Mouse (Mus musculus) embryo, embryonic 11 days (tissue): ENCODE results near the gene Gm21981.

Experiments used
- DNase-seq: peaks from one replicate; pipeline ENCODE4 v3.0.0-alpha.2; 2015

The Gm21981 gene

DNA sequence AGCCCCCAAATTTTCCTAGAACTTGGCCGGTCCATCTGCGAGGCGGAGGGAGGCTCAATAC lies at the start of gene Gm21981:
Gm21981 (minus strand) TSS at position 14 of the 61 bp plus-strand sequence.
- DNase-seq: no peak

DNA sequence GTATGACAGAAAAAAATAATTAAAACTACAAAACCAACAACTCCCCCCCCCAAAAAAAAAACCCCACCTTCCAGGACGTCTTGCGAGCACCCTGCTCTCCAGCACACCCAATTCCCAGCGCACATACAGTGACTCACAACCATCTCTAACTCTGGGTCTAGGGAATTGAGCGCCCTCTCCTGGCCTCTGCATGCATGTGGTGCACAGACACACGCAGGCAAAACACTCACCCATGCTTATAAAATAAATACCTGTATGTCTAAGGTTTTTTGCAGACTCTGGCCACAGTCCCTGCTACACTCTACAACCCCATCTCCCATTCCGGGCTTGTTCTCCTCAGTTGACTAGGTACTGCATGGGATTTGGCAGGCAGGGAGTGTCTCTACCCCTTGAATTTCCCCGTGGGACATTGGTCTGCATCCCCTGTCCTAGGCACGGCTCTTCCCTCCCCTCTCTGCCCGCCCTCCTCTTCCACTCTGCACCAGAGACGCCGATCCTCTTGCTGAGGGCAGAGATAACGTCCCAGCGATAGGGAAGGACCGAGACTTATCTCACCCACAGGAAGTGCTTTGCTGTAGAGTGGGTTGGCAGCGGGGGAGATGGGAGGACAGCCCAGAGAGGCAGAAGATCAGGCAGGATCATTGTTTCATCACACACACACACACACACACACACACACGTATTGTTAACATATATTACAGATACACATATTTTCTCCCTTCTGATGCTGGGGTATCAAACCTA lies 48.9 kb upstream of the Gm21981 start:
- DNase-seq: peak; percentile 20

DNA sequence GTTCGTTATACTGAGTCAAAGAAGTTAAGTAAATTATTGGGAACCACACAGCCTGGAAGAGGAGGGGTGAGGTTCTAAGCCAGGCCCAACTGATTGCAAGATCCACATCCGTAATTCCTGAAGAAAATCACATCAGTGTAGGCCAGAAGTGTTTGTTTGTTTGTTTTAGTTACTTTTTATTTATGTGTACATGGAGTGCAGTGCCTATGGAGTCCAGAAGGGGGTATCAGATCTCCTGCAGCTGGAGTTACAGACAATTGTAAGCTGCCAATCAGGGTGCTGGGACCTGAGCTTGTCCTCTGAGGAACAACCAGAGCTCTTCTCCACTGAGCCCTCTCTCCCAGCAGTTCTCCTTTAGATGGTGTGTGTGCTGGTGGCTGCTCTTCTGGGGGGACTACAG lies 45.9 kb upstream of the Gm21981 start:
- no peak for DNase-seq

DNA sequence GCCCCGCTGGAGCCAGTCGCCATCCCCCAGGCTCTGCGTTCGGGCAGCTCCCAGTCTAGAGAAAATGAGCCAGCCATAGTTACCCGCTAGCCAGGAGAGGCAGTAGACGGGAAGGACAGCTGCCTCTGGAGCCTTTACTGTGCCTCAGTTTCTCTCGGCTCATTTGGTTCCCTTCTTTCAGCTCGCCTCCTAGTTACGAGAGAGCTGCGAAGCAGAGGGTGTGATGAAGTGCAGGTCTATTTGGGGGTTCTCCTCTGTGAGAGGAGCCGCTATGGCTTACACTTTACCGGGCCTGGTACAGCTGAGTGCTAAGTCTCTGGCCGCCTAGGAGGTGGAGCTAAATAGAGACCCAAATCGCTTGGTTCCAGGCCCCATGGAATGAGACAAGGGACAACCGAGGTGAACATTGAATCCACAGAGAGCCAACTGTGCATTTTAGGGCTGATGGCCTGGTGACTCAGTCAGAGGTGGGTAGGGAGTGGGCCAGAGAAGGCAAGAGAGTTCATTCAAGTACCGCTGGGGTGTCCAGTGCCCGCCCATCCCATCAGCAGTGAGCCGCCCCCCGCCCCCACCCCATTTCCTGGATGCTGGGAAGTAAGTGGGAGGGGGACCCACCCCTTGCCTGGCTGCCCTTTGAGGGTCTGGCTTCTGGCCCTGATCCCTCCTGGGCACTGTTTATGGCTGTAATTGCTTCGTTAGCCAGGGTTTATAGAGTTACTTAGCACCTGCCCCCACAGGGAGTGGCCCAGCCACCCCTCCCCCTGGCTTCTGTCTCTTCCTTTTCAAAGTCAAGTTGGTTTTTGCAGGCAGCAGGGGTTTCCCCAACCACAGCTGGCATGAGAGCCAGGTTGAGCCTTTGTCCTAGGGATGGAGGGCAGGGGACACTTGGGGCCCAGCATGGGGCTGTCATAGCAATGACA lies 44.9 kb upstream of the Gm21981 start:
- peak; percentile 33 for DNase-seq

DNA sequence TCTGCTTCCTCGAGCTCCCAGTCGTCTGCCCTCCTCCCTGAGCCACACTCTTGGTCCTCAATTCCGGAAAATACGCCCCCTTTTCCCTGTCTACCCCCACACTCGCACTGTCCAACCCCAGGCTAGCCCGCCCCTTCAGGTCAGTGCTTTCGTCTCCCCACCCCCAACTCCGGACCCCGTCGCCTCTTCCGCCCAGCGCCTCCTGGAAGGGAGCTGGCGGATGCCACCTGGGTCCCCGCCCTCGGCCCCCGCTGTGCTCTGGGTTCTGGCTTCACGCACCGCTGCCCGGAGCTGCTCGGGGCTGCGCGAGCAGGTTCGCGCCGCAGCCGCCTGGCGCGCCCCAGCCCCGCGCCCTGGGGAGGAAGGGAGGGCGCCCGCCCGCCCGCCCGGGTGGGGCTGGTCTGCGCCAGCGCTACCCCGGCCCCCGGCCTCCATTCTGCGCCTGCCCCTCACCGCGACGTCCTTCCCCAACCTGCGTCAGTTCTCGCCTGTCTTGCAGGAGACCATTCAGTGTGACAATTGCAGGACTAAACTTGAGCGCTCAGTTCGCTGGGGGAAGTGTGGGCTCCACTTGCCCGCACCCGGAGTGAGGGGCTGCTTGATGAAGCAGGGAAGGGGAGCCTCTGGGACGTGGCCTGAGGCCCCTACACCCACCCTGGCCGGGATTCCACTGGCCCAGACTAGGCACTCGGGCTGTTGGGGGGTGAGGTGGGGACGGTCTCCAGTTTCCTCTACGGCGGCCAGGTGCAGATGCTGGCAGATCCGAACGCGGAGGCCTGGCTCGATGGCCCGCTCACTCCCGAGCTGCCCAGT lies 44.0 kb upstream of the Gm21981 start:
- DNase-seq: peak; percentile 59

DNA sequence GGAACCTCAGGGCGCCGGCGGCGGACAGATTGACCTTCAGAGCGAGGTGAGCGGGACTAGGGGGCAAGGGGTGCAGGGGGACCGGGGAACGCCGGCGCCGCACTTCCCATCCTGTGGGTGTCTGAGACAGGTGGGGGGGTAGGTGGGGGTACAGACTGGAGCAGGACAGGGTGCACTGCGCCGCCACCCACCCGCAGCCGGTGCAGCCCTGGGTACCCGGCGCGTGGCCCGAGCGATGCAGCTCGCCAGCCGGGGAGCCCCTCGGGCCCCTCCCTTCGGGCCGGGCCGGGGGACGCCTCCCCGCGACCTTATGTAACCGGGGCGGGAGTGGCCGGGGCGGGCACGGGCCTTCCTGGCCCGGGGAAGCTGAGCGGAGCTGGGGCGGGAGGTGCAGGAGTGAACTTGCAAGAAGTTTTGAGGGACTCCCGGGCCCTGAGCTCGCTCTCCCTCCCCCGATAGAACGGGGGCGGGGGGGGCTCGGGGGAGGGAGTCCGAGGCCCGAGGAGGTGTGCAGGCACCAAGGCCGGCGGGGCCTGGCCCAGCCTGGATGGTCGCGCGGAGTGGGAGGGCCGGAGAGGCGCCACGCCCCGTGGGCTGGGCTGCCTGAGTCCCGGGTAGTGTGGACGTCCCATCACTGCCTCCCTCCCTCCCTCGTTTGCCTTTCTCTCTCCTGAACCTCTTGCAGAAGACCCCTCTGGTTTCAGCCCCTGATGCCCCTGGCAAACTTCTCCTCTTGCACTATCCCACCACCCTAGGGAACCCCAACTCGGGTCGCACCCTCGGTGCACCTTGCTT lies 43.2 kb upstream of the Gm21981 start:
- peak; percentile 83 for DNase-seq

DNA sequence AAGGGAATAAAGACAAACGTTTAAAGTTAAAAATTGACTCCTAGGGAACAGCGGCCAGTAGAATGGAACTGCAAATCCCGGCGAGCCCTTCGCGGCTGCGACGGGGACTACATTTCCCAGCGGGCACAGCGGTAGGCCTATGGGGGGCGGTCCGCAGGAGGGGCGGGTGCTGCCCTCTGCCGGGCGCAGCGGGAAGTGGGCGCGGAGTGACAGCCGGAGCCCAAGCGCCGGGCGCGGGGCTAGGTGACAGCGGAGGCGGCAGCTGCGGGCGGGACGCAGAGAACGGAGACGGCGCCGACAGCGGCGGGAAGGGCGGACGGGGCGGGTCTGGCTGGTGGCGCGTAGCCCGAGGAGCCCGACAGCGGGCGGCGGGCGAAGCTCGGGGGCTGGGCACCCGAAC lies 42.6 kb upstream of the Gm21981 start, which contains the start of gene Tfeb:
Tfeb (plus strand) TSS at position 175 of the 400 bp plus-strand sequence.
- peak; percentile 96 for DNase-seq

DNA sequence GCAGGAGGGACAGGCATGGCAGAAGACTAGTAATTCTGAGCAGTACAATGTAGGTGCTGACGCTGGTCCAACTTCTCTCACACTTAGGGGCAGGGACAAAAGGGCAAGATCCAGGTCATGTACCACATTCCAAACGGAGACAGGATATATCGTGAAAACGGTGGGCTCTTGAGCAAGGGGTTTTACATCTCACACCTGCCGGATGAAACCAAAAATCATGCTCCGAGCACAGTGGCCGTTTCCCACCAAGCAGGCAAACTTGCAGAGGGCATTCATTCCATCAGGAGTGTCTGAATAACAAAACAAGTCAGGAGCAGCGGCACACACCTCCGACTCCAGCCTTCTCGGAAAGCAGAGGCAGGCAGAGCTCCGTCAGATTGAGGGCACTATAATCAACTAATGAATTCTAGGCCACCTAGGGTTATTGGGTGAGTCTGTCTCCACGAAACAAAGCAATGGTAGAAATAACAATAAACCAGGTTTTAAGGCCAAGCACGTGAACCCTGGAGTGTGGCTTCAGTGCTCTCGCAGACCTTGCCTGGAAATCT lies 41.4 kb upstream of the Gm21981 start:
- DNase-seq: no peak

DNA sequence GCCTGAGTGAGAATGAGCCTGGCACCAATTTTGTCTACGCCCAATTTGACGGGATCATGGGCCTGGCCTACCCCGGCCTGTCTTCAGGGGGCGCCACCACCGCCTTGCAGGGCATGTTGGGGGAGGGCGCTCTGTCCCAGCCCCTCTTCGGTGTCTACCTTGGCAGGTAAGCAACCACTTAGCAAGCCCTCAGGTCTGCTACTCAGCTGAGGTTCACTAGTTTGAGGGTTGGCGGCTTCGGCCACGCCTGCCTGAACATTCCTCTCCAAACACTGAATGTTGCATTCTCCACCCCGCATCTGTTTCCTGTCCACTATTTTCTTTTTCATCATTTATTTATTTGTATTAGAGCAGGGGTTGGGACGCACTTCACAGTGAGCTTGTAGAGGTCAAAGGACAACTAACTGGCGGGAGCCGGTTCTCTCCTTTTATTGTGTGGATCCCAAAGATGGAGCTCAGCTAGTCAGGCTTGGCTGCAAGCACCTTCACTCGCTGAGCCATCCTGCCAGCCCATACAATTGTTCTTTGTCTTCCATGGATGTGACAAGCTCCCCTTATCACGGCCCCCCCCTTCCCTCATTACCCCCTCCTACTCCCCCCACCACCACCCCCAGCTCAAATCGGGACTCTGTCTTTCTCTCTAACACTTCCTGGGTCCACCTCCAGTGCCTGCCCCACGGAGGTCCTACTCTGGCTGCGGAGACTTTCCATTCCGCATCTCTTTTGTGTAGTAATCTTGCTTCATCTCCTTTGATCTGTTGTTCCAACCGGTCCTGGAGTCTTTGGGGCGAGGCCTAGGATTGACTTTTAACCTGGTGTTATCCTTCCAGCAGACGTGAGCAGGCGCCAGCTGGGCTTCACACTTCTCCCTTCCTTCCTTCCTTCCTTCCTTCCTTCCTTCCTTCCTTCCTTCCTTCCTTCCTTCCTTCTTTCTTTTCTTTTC lies 36.6 kb upstream of the Gm21981 start:
- DNase-seq: no peak

DNA sequence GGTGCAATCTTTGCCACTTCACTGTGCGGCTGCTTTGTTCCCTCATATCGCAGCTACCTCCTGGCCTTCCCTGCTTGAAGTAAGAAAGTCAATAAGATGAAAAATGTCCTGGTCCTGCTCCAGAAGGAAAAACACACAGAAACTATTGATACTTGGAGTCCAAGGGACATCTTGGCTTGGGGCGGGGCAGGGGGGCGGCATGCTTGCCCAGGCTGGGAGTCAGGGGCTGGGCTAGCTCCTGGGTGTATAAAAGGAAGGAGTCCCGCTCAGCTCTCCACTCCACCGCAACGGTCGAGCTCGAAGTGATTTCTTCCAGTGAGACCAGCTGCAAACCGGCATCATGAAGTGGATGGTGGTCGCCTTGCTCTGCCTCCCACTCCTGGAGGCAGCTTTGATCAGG lies 32.3 kb upstream of the Gm21981 start, which contains the start of gene Pgc:
Pgc (plus strand) TSS at position 277 of the 400 bp plus-strand sequence.
- no peak for DNase-seq

DNA sequence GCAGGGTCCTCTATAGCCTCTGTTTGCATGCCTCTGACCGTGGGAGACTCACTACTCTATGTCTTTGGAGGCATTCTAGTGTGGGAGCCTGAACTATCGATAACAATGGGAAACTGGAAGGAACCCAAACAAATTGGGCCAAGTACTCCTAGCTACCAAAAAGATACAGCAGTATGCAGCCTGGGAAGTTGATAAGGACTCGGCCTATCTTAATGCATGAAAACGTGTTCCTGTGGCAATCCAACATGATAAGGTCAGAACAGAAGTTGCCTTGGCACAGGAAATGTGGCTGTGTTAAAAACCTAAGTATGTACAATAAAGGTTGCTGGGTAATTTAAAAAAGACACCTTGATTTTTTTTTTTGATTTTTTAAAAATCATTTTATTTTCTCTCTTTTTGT lies 26.9 kb upstream of the Gm21981 start:
- DNase-seq: no peak

DNA sequence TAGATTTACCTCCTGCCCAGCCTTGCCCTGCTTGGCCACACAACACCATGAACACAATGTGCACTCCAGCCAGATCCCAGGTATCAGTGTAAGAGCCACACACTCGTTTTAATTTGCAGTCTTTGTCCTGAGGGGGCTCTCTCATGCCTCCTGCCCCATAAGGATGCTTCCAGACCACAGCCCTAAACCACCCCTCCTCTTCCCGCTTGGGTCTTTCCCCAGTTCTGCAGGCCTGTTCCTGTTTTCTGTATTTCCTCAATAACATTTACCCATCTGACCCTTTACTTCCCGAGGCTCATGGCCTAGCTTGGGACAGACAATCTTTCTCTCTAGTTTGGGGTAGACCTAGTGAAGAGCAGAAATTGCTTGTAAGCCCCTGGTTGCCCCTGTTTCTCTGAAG lies 20.8 kb upstream of the Gm21981 start:
- DNase-seq: no peak

DNA sequence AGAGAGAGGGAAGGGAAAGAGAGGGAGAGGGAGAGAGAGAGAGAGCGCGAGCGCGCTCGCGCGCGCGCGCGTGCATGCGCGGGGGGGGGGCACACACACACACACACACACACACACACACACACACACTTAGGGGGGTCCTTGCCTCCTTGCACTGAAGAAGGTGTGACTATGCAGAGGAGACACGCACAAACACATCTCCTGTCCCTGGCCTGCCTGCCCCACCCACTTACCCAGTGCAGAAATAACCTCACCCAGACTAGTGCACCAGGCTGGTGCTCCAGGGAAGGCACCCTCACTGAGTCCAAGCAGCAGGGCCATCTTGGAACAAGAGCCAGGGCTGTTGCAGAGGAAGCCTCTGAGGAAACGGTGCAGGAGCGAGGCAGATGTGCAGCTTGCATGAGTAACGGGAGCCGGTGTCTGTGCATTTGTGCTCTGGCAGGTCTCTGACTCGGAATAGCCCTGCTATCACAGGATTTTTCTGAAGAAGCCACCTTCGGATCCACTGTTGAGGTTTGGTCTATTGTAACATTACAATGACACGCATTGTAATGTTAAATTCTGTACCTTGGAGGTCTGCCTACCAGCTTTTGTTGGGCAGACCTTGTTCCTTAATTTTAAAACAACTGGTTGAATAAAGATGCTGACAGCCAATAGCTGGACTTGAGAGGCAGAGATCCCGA lies 18.8 kb upstream of the Gm21981 start:
- no peak for DNase-seq

DNA sequence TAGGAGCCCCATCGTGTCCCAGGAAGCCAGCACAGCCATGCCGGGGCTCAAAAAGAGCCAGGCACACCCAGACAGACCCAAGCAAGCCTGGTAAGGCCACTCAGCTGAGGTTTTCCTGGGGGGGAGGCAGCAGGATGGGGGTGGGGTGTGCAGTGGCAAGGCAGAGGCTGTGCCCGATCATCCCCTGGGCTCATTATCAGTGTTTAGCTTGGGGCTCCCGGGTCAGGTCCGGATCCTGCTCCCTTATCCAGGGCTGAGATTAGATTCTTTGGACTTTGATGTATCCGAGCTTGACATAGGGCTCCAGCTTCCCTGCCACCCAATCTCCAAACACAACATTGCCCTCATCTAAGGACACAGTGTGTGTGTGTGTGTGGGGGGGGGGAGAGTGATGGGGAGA lies 17.6 kb upstream of the Gm21981 start:
- no peak for DNase-seq

DNA sequence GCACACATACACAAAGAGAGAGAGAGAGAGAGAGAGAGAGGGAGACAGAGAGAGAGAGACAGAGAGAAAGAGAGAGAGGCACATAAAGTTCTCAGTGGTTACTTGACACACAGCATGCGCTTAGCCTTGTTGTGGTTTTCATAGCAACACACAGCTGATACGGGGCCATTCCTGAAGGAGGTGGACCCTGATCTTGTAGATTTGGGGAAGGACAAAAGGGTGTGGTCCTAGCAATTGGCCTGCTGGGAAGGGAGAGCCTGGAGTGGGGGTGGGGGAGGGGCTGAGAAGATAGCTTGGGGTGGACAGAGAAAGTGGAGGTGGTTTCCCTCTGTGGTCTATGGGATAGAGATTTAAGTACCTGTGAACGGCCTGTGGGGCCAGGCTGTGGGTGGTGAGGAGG lies 15.8 kb upstream of the Gm21981 start:
- no peak for DNase-seq

DNA sequence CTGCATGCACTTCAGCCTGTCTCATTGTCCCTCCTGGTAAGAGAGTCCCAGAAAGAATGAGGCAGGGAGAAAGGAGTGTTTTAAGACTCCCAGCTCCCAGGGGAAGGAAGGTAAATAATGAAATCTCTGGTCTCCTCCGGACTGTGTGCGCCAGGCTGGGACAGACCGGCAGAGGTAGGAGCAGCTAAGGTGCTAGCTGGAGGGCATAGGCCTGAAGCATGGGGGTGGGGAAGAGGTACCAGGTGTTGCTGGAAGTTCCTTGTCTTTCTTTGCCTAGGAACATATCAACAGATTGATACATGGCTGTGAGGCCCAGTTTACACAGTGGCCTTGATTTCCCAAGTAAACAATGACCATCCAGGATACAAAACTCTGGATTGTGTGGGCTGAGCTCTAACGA lies 14.7 kb upstream of the Gm21981 start:
- DNase-seq: no peak

DNA sequence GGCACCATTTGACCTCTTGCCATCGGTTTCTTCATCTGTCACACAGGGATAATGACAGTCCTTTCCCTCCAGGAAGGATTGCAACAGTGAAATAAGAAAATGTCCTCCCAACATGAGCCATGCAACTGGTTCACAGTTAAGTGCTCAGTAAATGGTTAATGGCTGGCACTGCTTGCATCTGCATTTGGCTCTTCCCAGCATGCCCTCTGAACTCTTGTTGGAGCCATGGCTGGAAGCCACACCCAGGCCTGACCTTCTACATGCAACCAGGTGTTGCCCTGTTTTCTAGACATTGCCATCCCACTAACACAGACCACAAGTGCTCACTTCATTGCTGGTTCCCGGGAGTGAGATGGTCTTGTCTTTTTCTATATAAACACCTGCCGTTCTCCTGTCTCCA lies 13.7 kb upstream of the Gm21981 start:
- DNase-seq: no peak

DNA sequence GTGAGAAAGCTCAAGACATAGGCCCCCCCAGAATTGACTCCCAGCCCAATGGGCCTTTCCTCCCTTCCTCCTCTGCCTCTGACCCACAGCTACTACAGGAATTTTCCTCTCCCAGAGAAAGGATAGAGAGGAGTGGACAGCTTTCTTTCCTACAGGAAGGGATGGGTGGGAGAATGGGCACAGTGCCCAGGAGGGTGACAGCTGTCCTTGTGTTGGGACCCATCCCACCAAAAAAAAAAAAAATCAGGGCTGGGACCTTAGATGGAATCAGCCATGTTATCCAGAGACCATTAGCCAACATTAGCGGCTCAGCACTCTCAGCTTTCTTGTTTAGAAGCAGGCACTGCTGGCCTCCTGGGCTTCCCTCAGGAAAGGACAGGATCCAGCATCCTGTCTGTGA lies 11.9 kb upstream of the Gm21981 start:
- no peak for DNase-seq

DNA sequence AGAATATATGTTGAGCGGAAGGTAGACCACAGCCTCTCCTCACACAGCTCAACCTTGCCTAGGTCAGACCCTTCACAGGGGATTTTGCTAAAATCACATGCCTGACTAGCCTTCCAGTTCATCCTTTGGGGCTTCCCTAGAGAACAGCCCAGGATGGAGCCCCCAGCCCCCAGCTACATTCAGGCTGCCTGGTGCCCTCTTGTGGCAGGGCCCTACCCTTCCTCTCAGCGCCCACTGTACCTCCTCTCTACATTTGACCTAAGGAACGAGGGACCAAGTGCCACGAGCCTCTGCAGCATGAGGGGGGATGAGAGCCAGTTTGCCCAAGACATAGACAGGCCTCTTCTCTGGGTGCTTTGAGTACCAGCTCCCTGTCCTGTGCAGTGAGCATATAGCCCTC lies 10.4 kb upstream of the Gm21981 start:
- DNase-seq: no peak

DNA sequence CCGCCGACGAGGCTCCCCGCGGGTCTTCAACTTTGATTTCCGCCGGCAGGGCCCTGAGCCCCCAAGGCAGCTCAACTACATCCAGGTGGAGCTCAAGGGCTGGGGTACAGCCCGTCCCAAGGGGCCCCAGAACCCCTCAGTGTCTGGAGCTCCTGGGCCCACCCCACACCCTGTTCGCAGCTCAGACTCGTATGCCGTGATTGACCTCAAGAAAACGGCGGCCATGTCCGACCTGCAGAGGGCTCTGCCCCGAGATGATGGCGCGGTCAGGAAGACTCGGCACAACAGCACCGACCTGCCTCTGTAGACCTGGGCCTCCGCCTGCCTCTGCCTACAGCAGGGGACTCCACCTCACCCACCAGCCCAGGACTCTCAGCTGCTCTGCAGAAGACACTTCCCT lies 9.3 kb upstream of the Gm21981 start:
- peak; percentile 17 for DNase-seq
